Mouse (Mus musculus): Measurements from ENCODE around the gene Mr1.

DNA sequence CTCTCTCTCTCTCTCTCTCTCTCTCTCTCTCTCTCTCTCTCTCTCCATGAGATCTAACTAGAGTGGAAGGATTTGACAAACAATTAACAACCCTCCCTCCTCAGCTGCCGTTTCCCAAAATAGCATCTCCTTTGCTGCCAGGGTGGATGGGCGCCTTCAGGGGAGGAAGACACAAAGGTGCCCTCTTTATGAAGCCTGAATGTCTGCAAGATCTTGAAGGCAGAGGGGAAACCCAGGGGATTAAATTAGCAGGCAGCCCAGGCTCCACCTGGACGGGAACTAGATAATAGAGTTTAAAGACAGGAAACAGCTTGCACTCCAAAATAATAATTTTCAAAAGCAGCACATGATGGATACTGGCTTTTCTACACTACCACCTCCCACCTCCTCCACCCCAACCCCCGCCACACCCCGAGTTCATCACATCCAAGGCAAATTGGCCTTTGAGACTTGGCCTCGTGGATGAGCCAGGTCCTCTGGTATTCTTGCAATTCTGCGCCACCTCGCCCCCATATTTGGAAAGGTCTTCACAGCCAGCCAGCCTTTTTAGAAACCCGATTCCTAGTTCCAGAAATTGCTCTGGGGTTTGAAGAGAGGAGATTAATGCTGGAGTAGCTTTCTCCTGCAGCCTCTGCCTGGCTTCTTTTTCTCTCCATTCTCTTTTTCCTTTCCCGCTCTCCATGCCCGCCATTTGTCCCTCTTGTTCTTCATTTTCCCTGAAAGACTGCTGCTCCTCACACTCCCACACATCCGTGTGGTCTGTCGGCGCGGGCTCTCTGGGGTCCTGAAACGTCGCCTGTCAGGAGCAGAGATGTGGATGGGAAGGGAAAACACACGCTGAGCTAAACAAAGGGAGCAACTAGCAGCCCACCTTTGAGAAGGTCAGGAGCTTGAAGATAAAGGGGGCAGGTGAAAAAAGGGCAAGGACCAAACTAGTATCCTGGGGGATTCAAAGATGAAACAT lies 36.9 kb downstream of the Mr1 start:
- TF ChIP-seq CTCF (IDR thresholded peaks at IDR 0.05; ENCODE audit: low read depth, low read length), result no peak
- TF ChIP-seq POLR2A (IDR thresholded peaks at IDR 0.05; ENCODE audit: extremely low read depth, insufficient read depth, low read length), result no peak

Measured in liver, adult 2 months (tissue).